Mouse (Mus musculus): ENCODE data around the gene Fgfr2.

The Fgfr2 gene

DNA sequence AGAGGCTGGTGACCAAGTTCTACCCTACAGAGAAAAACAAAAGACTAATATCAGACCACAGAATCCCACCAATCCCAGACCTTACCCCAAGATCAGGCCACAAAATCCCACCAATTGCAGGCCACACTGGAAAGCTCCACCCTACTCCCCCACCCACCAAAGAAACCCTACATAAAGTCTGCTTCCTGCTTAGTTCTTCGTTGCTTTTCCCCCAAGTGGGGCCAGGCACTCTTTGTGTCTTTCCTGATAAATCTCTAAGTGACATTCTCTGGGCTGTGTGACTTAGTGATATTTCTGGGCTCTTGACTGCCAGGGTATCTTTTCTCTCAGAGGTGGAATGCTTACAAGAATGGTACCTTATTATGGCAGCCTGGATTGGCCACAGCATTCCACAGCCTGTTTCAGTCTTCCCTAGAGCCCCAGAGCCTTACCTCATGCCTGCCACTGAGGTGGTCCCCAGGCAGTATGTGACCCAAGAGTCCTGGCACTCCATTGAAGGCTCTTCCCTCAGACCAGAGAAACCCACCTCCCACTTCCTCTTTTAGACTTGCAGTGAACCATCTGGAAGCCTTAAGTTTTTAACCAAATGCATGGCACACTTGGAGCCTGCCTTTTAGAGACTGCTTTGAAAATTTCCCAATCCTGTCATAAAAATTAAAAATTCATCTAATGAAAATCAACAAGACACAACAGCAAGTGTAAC, 742.4 kb downstream of the Fgfr2 start:
- no peak for DNase-seq

DNA sequence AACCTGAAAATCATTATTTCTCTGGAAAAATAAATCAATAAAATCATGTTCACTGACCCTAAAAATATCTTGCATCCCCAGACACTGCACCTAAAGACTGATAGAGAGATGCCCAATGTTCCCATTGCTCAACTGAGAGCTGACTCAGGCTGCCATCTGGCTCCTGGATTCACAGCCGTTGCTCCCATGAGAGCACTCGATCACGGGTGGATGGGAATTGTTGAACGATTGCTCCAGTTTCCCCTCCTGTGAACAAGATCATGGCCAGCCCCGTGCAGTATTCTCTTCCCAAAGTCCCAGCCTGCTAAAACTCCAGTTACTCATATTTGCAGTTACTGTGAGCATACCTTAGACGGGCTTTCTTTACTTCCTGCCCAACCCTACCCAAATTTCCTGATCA, 745.2 kb downstream of the Fgfr2 start:
- no peak for DNase-seq

DNA sequence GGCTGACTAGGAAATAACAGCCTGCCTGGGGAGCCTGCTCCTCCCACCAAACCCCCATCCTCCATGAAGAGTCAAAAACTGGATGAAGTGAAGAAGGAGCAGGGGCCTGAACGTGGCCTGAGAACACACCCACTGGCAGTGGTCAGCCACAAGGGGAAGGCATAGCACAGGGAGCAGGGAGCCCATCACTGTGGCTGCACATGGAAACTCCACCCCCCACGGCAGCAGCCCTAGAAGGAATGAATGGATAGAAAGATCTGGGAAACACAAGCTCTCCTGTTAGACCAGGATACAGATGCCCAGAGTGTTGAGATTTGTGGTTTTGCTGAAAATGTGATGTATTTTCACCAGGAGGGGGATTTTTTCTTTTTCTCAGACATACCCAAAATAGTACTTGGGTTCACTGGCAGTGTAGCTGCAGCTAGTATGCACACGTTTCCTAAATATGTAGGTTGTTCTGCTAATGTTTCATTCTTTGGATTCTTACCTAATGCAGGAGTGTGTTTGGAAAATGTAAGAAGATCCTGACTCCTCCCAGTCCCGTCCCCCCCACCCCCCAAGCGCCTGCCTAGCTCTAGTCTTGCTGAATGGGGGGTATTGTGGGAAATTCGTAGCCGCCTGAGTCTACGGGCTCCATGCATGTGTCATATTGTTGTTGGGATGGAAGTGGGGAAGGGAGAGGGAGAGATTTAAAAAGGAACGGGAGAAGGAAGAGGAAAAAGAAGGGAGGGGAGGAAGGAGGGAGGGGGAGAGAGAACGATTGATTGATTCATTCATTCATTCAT, 749.4 kb downstream of the Fgfr2 start:
- no peak for DNase-seq

DNA sequence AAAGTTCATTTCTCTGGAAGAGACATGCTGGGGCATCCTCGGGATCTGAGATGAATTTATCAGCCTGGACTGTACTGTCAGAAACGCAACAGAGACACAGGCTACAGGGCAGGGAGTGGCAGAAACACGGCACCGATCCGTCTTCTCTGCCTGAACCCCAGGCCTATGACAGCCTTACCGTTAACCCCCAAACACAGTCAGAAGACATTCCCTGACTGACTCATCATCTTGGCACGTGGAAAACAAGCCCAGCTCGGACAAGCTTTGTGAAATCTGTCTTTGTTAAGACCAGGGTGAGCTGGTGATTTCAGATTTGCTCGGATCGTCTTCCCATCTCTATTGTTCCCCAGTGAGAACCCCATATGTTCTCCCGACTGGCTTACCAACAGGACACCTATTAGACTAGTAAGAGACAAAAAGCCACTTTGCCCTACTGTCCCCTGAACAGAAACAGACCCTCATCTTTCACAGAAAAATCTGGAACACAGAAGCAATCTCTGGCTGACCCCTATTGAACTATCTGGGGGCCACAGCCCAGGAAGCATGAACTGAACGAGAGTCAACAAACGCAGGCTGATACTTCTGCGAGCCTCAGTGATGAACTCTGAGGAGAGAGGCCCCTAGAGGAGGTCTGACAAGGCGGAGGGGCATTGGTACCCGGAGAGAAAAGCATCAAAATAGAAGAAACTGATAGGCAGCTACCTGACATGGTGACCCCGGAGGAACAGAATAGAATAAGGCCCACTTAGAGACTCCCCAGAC, 750.2 kb downstream of the Fgfr2 start:
- no peak for DNase-seq

DNA sequence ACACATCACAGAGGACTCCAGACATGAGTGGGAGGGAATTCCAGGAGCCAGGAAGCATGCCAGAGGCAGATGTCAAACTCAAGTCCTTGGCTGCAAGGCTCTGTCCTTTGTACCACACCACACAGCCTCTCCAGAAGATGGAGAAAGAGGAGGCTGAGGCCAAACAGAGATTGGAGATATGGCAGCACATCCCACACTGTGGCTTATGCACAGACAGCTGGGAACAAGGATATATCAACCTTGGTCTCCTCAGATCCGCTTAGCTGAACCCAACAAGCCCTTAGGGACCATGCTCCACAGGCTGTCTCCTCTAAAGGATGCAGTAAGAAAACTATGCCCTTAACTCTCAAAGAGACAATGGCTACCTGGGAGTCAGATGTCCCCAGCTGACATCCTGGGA, 751.3 kb downstream of the Fgfr2 start:
- no peak for DNase-seq

DNA sequence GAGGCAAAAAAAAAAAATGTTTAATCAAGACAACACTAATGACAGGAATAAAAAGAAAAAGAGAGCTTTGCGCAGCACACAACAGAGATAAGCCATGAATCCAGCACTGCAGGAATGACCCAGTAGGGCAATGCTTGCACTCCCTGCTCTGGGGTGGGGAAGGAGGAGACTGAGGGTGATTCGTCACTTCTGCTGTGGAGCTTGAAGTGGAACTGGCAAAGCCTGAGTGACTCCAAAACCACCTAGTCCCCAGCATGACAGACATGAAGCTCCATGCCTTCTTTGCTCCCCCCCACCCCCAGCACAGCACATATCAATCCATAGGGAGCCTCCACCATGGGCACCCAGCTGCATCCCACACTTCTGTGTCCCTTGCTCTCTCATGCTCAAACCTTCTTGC, 753.4 kb downstream of the Fgfr2 start:
- DNase-seq = no peak

DNA sequence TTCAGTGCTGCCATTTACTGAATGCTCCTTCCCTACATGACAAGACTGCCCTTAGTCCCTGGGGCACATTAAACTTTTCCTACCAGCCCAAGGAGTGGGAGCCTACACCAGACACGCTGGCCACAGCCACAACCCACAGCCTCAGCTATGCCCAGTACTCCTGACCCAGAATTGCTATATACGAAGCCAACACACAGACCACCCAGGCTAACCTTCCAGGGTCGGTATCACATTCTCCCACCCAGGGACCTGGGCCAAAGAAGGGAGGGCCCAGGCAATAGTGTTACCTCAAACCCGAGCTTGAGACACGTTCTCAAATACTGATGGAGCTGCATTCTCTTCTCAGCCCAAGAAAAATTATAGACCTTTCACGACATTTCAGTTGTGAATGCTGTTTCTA, 754.3 kb downstream of the Fgfr2 start:
- no peak for DNase-seq

DNA sequence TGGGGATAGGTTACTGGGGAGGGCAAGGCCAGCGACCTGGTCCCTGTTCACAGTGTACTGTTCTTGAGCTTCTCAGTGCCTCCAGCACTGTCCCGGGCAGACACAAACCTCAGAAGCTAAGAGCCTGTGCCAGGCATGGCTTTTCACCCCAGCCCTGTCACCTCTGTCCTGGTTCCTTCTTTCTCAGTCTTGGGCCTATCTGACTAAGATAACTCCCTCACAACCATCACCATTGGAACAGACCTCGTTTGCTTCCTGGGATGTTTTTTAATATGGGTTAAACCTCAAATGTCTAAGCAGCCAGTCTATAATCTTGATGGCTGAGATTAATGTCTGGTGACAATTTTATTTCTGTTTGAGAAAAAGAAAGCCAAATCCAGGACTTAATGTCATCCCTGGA, 755.8 kb downstream of the Fgfr2 start:
- DNase-seq = no peak

DNA sequence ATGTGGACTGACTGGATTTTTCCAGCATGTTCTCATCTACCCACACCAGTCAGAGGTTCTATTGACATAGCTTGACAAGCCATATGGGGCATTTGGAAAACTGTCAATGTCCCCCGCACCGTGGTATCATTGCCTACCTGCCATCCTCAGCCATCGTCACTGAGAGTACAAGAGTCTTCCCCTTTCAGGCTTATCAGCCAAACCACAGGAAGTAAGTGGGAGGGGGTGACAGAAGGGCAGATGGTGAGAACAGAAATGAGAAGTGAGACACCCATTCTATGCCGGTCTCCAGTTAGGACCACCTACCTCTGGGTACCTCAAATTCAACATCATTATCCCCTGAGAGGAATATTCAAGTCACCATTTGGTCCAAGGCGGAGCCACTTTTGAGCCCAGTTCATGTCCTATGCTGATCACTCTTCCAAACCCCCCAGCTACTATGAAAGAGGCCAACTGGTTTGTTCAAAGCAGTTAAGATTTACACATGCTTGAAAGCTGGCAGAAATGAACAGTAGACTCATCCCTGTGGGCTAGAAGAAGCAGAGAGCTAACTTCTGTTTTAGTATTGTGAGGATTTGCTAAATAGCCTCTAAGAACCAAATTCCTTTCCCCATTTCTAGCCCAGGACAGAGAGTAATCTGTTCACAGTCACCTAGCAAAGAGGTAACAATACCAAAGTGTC, 757.3 kb downstream of the Fgfr2 start:
- DNase-seq = no peak

DNA sequence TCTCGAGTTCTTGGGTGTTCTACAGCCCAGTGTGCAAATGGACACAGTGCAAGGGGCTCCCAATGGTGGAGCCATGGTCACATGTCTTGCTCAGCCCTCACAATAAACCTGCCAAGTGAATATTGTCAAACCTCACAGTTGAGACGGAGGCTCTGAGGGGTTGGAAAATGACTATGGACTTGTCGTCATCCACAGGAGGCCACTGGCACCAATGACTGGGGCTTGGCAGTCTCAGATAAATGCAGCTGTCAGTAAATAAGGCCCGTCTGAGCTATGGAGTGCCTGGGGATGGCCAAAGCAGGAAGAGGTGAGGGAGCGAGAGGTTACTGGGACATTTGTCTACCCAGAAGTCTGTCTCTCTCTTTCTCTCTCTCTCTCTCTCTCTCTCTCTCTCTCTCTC, 758.0 kb downstream of the Fgfr2 start:
- DNase-seq = no peak

DNA sequence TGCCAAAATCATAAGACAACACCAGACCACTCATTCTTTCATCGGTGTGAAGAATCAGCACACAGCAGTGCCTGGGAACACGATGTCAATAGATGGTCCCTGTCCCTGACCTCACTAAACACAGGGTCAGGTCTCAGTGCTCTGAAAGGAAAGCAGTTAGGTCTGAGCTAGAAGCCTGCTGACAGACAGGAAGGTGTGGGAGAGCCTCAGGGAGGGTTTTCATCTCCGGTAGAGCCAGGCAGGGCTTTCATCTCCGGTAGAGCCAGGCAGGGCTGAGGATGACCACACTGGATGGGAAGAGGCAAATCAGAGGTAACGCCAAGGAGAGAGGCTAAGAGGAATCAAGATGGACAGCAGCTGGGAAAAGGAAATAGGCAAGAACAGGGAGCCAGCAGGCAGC, 758.6 kb downstream of the Fgfr2 start:
- DNase-seq = no peak

DNA sequence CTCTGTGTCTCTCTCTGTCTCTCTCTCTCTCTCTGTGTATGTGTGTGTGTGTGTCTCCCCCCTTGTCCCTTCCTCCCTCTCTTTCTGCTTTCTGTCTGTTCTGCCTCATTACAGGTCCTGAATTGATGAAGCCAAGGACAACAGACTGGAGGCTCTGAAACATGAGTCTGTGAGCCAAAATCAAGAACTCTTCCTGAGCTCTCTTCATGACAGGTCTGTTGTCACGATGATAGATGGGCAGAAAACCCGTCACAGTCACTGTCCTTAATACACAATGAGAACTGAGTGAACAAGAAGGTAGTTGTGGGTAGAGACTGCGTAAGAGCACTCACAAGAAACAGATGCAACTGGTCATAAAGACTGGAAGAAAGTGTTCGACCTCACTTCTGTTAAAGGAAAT, 762.8 kb downstream of the Fgfr2 start:
- no peak for DNase-seq

DNA sequence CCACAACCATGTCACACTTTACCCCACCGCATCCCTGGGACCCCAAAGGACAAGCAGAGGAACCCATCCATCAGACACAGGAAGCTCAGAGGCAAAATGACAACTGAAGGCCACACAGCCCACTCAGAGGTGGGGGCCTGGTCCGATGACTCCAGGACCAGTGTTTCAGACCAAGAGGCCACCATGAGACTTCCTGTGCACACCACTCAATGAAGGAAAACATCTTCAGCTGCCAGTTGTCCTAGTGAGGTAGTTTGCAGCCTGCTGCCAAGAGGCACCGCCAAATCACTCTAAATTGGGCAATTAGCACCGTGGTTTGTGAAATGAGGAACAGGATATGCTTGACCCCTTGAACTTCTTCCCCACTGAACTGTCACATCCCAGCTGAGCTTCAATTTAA, 764.4 kb downstream of the Fgfr2 start:
- DNase-seq = peak; percentile 74

DNA sequence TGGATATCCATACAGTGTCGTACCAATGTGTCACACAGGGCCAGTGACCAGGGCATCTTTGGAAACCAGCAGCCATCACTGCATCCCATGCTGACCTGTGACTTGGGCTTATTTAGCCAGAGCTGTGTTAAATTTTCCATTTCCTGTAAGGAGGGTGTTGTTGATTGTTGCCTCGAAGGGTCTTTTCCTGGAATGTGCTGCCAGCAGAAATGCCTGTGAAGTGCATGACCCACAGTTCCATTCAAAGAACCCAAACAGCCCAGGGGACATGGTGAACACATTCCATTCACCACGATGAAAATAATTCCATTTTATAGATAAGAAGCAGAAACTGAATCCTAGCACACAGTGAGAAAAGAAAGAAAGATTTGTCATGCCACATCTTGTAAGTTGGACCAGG, 764.9 kb downstream of the Fgfr2 start:
- peak; percentile 44 for DNase-seq

DNA sequence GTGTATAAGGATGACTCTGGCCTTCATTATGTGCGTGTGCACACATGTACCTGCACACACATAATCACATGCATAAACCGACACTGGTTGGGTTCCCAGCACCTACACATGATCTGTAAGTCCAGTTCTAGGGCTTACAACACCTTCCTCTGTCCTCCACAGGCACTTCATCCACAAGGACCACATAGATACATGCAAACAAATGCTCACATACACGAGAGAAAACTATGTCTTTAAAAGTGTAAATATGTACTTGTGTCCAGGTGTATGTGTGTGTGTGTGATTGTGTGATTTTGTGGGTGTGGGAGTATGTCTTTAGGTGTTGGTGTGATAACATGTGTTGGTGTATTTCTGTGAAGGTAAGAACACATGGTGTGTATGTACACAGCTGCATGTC, 765.3 kb downstream of the Fgfr2 start:
- no peak for DNase-seq

DNA sequence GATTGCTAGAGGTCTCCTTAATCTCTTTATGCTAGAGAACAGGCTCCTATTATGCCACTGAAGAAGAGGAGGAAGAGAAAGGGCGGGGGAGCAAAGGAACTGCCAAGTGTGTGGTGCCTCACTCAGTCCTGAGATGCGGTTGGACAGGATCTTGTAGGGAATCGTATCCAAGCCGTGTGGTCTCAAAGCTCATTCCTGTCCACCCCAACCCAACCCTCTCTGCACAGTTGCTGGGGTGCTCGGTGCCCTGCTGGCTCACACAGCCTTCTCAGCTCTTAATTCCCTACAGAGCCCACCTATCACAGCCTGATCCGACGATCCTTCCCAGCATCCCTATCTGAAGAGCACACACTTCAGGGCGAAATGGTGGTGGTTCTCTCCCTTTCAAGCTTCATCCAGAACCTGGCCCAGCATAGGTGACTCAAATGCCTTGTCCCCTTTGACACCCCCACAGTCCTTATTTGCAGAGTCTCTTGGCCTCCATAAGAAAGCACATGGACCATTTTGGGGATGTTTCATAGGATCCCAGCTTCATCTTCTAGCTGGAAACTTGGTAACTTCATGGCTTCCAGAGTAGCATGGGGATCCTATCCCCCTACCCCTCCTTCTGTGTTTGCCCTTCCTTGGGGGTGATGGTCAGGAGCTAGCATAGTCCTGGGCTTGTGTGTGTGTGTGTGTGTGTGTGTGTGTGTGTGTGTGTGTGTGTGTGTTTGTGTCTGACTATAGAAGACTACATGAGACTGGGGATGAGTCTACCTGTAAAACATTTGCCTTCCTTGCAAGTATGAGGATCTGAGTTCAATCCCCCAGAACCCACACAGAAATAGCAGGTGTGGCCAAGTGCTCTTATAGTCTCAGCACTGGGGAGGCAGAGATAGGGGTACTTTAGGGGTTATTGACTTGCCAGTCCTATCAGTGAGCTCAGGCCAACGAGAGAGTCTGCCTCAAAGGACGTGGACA, 766.0 kb downstream of the Fgfr2 start:
- no peak for DNase-seq

DNA sequence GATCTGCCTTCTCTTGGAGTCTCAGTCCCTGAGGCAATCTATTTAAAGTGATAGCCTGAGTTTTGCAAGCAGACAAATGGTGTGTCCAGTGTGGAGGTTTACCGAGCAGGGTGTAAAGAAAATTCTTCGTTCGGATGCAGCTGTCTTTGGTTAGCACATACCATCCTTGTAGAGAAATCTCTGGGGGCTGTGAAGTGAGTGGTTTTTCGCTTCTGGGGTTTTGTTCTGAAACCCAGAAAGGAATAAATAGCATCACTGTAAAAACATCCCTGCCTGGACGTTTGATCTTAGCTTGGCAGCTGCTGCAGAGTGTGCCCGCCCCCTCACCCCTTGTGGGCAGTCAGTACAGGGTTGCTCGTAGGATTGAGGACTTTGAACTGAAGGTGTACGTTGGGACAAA, 767.0 kb downstream of the Fgfr2 start:
- DNase-seq = no peak

DNA sequence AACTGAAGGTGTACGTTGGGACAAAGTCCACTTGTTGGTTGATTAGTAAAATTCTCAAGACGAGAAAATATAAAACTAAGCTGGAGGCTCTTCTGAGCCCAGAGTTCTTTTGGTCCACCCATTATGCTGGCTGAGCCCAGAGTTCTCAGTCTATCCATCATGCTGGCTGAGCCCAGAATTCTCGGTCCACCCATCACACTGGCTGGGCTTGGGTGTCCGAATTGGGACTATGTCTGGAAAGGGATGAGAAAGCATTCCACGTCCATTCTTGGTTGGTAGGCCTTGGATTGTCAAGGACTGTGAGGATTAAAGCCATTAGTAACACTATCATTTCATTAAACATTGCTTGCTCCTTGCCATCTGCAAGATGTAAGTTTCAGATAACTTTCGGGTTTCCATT, 767.4 kb downstream of the Fgfr2 start:
- no peak for DNase-seq

DNA sequence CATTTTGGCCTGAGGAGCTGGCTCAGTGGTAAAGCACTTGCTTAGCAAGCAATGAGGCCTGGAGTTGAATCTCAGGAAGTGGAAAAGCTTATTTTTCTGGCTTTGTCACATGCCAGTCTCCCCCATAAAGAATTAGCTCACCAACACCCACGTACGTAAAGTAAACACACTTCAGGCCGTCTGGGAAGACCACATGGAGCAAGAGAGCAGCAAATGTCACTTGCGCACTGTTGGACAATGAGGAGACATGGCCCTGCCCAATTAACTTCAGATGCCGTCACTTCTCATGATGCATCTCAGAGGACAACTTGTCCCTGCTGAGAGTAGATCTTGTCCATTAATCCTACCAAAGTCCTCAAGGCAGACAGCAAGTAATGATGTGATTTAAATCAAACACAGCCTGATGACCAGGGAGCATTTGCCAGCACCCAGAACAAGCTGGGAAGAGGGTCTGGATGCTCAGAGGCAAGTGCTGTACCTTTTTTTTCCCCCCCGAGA, 774.0 kb downstream of the Fgfr2 start:
- DNase-seq = no peak

DNA sequence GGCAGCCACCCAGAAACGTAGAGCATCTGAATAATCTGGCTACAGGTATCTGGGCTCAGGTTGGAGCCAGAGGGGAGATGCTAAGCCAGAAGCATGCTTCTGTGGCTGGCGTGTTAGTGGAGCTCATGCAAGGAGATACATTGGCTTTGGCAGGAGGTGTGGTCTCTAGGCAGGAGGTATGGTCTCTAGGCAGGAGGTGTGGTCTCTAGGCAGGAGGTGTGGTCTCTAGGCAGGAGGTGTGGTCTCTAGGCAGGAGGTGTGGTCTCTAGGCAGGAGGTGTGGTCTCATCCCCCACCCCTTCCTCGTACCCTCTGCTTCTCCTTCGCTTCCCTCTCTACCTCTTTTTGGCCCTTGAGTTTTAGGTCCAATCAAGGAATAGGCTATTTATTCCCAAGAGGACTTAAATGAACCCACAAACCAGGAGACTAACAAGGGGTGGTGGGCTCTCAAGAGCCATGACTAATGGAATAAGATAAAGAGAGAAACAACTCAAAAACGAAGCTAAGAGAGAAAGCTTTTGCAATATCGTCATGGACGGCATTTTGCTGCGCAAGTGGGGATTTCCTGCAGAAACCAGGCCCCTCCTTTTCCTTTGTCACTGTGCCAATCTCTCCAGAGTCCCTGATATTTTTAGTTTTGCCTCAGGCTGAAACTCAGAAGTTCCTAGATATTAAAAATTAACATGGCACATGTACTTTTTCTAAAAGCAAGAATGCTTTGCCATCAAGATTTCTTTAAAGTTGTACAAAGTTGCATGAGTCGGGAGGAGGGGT, 775.7 kb downstream of the Fgfr2 start:
- DNase-seq = peak; percentile 20

DNA sequence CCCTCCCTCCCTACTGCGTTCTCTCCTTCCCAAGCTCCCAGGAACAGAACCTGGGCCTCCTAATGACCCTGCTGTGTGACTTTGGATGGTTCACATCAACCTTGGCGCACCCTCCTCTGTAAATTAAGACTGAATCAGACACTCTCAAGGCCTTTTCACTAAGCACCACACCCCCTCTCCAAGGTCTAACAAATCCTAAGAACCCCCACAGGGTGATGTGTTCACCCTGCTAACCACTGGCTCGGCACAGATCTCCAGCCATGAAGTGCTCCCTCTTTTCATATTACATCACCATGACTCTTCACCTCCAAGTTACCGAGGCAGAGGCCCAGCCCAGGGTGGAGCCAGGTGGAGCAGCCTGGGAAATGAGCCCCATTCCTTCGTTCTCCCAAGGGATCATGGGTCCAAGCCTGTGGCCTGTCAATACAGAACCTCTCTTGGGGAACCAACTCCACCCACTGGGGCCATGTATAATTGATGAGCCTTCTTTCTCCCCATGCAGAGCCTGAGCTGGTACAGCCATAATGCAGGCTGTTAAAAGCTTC, 777.6 kb downstream of the Fgfr2 start:
- no peak for DNase-seq

All from kidney, adult 11 months (tissue).